Mouse (Mus musculus) liver, adult 2 months (tissue): ENCODE data around the gene Syt2. TPM values are rescaled to one million over a fixed set of nuclear protein-coding genes. Genes with fewer than 3 reads are reported as not detected.

Source experiments
- DNase-seq: peaks from one replicate; pipeline ENCODE4 v3.0.0-alpha.2; 2011; ENCODE audit warnings: low read depth, low spot score; ENCODE audit errors: extremely low read depth
- H3K27ac ChIP-seq: fragments of 200-500 bp; replicated peaks from 2 replicates; pipeline ENCODE4 v1.5.1; 2012; ENCODE audit warnings: low read depth, mild to moderate bottlenecking, control low read depth, inconsistent platforms, low read length; ENCODE audit not compliant: insufficient read depth
- H3K27me3 ChIP-seq: fragments of 200-500 bp; 2 replicates; pipeline ENCODE4 v1.6.1; 2012; ENCODE audit warnings: mild to moderate bottlenecking, moderate library complexity, low read length, inconsistent platforms; ENCODE audit not compliant: control insufficient read depth, insufficient read depth
- H3K36me3 ChIP-seq: fragments of 200-500 bp; 2 replicates; pipeline ENCODE4 v1.6.1; 2012; ENCODE audit warnings: low read length, inconsistent platforms; ENCODE audit not compliant: control insufficient read depth, insufficient read depth
- H3K4me1 ChIP-seq: fragments of 200-500 bp; 2 replicates; pipeline ENCODE4 v1.6.1; 2011; ENCODE audit warnings: low read length; ENCODE audit not compliant: control insufficient read depth, insufficient read depth
- H3K4me3 ChIP-seq: fragments of 200-500 bp; 2 replicates; pipeline ENCODE4 v1.5.1; 2011; ENCODE audit warnings: low read depth, mild to moderate bottlenecking, control low read depth, low read length, moderate library complexity; ENCODE audit not compliant: insufficient read depth
- H3K79me2 ChIP-seq: fragments of 200-500 bp; 2 replicates; pipeline ENCODE4 v1.6.1; 2012; ENCODE audit warnings: inconsistent platforms, mild to moderate bottlenecking, low read length, moderate library complexity; ENCODE audit not compliant: control insufficient read depth, insufficient read depth
- H3K9ac ChIP-seq: fragments of 200-500 bp; 2 replicates; pipeline ENCODE4 v1.6.1; 2012; ENCODE audit warnings: low read depth, mild to moderate bottlenecking, control low read depth, inconsistent platforms, low read length
- CTCF ChIP-seq: fragments of 200-500 bp; IDR thresholded peaks from 2 replicates; pipeline ENCODE4 v1.5.1; 2011; ENCODE audit warnings: low read depth, low read length, control low read depth
- POLR2A ChIP-seq: fragments of 200-500 bp; IDR thresholded peaks from 2 replicates; pipeline ENCODE4 v1.6.1; 2011; ENCODE audit warnings: low read length, control low read depth; ENCODE audit not compliant: insufficient read depth; ENCODE audit errors: extremely low read depth
- WGBS: fragments of 180-500 bp; shearing (Covaris S2); methylation state at CpG from one replicate; pipeline ENCODE4 v1.1.7; 2018; 5-methylcytosine and 5-hydroxymethylcytosine counted together
- polyA plus RNA-seq: library from polyadenylated mRNA; depleted of rRNA; stranded (reverse); fragments of >200 nt; gene quantifications from 2 replicates; pipeline ENCODE4 v1.2.3, GENCODE M21; 2012; rRNA removed
- total RNA-seq: library from RNA; depleted of rRNA; stranded (reverse); fragments of >200 nt; gene quantifications from 2 replicates; pipeline ENCODE4 v1.2.3, GENCODE M21; 2014; rRNA removed

Gene Syt2
- total and polyA plus RNA-seq, 2 experiments, result not detected

DNA sequence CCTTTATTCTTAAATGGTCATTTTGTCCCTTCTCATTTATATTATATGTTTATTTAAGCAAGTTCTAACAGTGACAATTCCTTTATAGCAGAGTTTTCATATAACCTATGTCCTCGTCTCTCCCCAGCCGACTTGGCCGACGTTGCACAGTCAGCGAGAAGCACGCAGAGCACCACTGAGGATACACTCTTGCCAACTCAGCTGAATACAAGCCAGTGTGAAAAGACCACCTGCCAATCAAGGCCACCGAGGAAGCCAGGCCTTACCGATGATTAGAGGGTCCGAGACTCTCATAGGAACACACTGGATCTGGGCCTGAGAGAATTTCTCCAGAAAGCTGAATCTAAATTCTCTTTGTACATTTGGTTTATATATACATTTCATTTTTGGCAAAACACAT lies 159.0 kb downstream of the Syt2 start:
- H3K27me3 ChIP-seq, result no peaks in the 10 kb centered on the region
- 94% methylated on average over 9 of the region's 9 CpGs for WGBS
- TF ChIP-seq POLR2A, result no peak
- no peak for TF ChIP-seq CTCF
- H3K27ac ChIP-seq, result no peak overlapping the region
- no peaks in the 10 kb centered on the region for H3K79me2 ChIP-seq
- no peak overlapping the region for H3K9ac ChIP-seq
- H3K4me1 ChIP-seq, result peaks cover 5% of the 10 kb centered on the region
- no peak for DNase-seq
- H3K4me3 ChIP-seq, result no peak overlapping the region
- no peaks in the 10 kb centered on the region for H3K36me3 ChIP-seq

Other genes with a start within 250 kb of the Syt2 start
- gene Cyb5r1, start 241.1 kb upstream of the Syt2 start, total RNA-seq, result 4.5 and 4.7 TPM in 2 replicates
- 8.3 and 16.3 TPM in 2 replicates for gene Cyb5r1, start 241.1 kb upstream of the Syt2 start, polyA plus RNA-seq
- gene Adipor1, start 231.3 kb upstream of the Syt2 start, total RNA-seq, result 71.5 and 81.2 TPM in 2 replicates
- gene Adipor1, start 231.3 kb upstream of the Syt2 start, polyA plus RNA-seq, result 92.7 and 105 TPM in 2 replicates
- gene Klhl12, start 191.1 kb upstream of the Syt2 start, total RNA-seq, result 8.8 and 9.9 TPM in 2 replicates
- gene Klhl12, start 191.1 kb upstream of the Syt2 start, polyA plus RNA-seq, result 4.5 and 5.1 TPM in 2 replicates
- 5.9 and 6.9 TPM in 2 replicates for gene Rabif, start 152.0 kb upstream of the Syt2 start, total RNA-seq
- gene Rabif, start 152.0 kb upstream of the Syt2 start, polyA plus RNA-seq, result 9.8 and 10.6 TPM in 2 replicates
- not detected in 2 replicates for gene Mgat4e, start 97.0 kb upstream of the Syt2 start, total RNA-seq
- gene Mgat4e, start 97.0 kb upstream of the Syt2 start, polyA plus RNA-seq, result not detected in 2 replicates
- 9.2 and 9.3 TPM in 2 replicates for gene Kdm5b, start 86.5 kb upstream of the Syt2 start, total RNA-seq
- gene Kdm5b, start 86.5 kb upstream of the Syt2 start, polyA plus RNA-seq, result 4.0 and 6.8 TPM in 2 replicates